Comparison of ENCODE assay signal across 9 mouse cellular contexts in the genomic region with DNA sequence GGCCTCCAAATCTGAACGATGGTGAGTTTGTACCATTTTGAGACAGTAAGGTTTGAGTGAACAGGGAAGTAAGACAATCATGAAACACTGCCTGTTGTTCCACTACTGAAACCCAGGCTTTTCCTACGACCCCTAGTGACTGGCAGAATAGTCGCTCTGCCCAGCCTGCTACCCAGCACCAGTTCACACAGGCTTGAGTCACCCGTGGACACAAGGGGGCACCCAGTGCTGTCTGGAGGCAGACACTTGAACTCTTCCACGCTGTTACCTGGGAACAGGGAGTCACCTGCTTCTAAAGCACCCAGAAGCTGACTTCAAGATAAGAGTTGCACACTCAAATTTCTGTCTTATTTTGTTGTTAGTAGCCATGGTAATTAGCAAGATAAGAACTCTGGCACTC.
"Had no signal": no experiment of that assay in that cellular context is flagged by ENCODE, and none has a peak within 500 bp of the region (broad histone marks: within the 10 kb centered on the region; RNA-seq: fewer than 3 reads in every experiment).

No protein-coding gene starts in this region.

- DNase-seq: layer of hippocampus, adult 9-11 months; layer of hippocampus, postnatal 36 days; lung, embryonic 14.5 days; lung, postnatal 10 days; thymus, postnatal 36 days had no signal

- H3K36me3 ChIP-seq: limb, embryonic 15.5 days; midbrain, embryonic 13.5 days; neural tube, embryonic 12.5 days had no signal

- H3K4me2 ChIP-seq: limb, embryonic 15.5 days; lung, embryonic 14.5 days; midbrain, embryonic 13.5 days; neural tube, embryonic 12.5 days had no signal

- H3K4me1 ChIP-seq: limb, embryonic 15.5 days; midbrain, embryonic 13.5 days had no signal

- H3K9me3 ChIP-seq: limb, embryonic 15.5 days; midbrain, embryonic 13.5 days had no signal

- H3K9ac ChIP-seq: limb, embryonic 15.5 days; lung, embryonic 14.5 days; midbrain, embryonic 13.5 days; neural tube, embryonic 12.5 days had no signal

- H3K4me3 ChIP-seq: limb, embryonic 15.5 days; midbrain, embryonic 13.5 days; neural tube, embryonic 12.5 days had no signal

- ATAC-seq: intestine, embryonic 16.5 days; midbrain, embryonic 13.5 days had no signal

- H3K27me3 ChIP-seq: limb, embryonic 15.5 days; midbrain, embryonic 13.5 days; neural tube, embryonic 12.5 days had no signal

- H3K27ac ChIP-seq: limb, embryonic 15.5 days; midbrain, embryonic 13.5 days; neural tube, embryonic 12.5 days had no signal
